Mouse (Mus musculus): ENCODE results near the gene Stag2.

GRCm38 (mm10) chrX:42153056-42153455, 3.9 kb downstream of the Stag2 start:
- no peak for TF ChIP-seq POLR2A (IDR thresholded peaks at IDR 0.05; ENCODE audit: control insufficient read depth, extremely low read depth, insufficient read depth, low read length, poor library complexity)
- no peak for TF ChIP-seq CTCF (IDR thresholded peaks at IDR 0.05; ENCODE audit: borderline replicate concordance, control insufficient read depth, extremely low read depth, insufficient read depth, low read length, poor library complexity)

All from thymus, adult 2 months (tissue).